Mouse (Mus musculus) retina, postnatal 7 days (tissue): Measurements from ENCODE around the gene Ehd3.

Experiments
- DNase-seq: peaks from one replicate; pipeline ENCODE4 v3.0.0-alpha.2; 2012; ENCODE audit warnings: low read depth, low spot score

Ehd3 gene

DNA sequence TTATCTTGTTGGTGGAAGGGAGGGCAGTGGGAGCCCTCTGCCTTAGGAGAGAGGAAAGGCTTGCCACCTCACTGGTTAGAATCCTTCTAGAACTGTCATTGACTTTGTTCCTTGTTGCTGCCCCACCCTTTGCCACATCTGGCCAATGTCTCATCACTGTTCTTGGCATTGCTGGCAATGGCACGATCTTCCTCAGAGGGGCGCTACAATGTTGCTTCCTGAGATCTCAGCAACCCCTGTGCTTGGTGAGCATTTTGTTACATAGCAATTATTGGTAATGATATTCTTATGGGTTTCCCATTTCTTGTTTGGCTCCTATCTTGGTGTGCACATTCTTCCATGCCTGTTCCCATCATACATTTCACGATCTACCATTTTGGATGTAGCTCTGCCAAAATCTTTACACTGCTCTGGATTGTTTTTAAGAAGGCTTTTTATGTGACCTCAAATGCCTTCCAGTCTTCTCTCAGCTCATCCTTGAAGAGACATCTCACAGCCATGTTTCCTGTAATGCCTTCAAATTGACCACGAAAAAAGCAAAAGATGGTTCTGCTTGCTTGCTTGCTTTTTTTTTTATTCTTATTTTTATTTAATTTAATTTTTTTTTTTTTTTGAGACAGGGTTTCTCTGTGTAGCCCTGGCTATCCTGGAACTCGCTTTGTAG, at the start of gene Ehd3:
TSS of gene Ehd3 (plus strand) at position 614 of the 664 bp plus-strand sequence.
- DNase-seq = no peak

DNA sequence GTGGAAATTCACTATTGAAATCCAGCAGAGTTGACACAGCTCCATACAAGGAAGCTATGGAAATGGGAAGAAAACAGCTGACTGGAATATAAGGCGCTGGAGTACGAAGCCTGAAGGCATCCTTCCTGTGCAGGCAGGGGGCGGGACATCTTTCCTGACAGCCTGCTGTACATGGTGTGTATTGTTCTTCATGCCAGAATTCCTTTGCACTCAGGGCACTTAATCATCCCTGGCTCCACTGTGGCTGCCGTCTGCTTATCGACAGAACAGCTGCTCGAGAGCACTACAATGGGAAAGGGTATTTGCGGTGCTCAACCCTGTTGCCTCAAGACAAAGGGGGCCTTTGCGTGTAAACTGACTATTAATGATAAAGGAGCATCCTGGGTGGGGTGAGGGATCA, 33.0 kb upstream of the Ehd3 start:
- no peak for DNase-seq

DNA sequence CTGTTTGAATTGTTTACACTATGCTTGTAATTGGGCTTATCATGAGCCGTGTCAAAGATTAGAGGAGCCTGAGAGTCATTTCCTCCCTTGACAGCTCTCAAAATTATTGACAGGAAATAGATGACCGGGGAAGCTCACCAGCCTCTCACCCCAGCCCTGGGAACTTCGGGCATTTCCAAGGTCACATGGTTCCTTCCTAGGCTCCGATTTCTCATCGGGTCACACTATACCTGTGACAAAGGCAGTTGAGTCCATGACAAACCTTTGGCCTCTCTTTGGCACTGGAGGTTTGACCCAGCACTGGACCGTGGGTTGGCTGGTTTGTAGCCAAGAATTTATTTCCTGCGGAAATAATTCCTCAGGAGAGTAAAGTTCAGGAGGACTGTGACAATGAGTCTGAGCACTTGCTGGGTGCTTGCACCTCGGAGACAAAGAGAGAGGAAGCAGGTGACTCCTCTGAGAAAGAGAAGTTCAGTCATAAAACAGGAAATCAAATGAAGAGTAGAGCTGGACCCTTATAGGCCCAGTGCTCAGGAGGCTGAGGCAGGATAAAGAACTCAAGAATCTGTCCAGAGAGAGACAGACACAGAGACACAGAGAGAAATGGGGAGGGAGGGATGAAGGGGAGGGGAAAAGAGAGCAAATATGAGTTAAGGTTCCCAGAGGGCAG, 17.2 kb upstream of the Ehd3 start:
- DNase-seq = no peak

DNA sequence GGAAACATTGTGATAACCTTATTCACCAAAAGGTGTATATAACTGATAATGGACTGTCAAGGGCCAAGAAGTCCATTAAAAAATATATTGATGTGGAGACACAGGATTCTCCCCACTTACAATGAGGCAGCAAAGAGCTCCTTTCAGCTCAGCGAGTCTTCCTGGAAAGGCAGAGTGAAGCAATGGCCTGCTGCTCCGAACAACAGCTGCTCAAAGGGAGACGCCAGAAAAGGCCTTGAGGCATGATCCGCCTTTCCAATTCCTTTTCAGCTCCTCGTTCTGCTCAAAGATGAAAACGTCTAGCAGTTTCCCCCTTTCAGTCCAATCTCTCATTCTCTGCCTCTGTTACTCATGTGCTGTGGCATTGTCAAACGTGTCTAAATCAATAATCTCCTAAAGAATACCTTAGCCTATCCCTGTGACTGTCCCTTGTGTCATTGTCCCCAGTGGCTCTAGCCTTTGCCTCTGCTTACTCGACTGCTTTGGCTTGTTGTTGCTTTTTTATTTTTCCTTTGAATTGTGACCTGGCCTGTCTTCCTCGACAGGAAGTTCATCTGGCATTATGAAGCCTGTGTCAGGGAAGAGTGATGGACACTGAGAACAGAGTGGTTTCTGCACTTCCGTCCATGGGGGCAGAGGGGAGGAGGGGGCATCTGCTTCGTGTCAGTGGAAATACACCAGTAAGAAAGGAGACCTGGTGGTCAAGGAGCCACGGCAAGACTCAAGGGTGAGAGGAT, 13.5 kb upstream of the Ehd3 start:
- DNase-seq = no peak

DNA sequence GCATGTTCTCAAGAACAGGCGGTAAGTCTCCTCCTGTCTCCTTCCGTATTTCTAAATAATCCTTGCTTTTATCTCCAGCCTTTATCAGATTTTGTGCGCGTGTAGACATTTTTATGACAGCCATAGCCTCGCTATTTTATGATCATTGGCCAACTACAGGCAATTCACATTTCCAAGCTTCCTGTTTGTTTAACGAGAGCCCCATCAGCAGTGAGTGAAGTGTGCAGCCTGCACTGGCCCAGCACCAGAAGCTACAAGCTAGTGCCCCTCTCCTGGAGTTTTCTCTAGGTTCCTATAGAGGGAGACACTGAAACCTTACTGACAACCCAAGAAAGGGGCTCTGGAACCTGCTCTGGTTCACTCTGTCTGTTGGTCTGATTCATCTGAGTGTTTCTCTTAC, 7.1 kb upstream of the Ehd3 start:
- DNase-seq = no peak

DNA sequence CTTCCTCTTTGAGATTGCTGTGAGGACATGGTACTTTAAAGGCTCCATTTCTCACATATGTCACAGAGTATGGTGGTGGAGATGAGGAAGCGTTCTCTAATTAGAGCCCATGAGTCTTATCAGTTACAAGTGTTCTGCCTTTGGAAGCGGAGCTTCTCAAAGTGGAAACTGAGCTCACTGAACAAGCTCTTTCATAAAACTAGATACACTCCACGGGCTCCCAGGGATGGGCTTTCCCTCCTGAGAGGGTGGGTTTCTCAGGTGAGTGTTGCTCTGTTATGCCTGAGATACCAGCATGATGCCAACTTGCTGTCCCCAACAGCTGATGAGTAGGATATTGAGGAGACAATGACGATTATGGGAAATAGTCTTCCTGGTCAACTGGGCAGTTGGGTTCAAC, 6.2 kb upstream of the Ehd3 start:
- DNase-seq = no peak

DNA sequence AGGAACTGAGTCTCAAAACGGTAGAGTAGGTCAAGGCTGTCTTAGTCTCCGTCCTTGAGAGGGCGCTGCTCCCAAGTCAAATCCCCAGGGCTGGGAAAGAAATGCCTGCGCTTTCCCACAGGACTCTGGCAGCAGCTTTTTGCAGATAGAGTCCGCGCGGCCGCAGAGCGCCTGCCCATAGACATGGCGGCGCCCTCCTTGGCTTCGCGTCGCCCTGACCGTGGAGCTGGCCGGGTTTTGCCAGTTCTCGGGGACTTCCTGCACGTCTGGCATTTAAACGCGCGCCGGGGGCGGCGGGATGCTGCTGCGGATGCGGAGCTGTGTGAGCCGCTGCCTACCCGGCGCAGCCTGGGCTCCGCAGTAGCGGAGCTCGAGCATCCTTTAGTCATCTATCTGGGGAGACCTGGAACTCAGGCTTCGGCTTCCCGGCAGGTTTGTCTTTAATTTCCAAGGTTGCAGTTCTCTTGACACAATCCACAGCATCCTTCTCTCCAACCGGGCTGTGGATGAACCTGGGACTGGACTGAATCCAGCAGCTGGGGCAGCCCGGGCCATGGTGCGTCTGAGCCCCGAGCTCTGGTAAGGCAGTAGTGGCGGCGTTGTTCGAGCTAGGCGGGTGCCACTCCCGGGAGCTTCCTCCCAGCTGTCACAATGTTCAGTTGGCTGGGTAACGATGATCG, 798 bp downstream of the Ehd3 start:
- peak; percentile 85 for DNase-seq

DNA sequence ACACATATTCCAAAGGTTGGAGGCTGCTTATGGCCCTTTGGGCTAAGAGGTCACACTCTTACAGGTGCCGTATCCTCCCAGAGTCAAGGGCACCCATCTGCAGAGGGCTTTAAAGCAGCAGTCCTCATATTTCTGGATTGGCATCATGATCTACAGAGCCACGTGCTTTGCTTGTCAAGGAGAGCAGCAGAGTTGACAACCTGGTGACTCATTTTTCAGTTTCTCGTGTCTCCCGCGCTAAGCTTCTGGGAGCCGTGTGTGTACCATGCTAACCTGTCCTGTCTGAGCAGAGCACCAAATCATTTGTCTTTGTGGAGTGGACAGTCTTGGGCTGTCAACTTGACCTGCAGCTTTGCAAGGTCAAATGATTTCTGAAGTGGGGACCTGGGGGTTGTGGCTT, 2.4 kb downstream of the Ehd3 start:
- DNase-seq = no peak

DNA sequence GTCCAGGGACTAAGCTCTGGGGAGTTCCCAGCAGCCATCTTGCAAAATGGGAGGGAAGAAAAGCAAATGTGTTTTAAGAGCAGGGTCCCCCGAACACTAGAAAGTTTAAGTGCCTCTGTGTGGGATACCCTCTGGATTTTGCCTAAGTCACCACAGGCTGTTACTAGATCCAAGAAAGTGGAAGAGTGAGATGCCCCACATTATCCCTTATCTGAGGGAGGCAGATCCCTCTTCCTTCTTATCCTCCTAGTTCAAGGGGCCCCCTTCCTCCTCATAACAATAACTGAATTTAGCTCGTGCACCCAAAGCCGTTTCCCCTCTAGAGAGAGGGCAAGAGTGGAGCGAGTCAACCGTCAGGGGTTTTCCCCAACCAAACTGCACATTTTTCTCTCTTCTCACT, 3.3 kb downstream of the Ehd3 start:
- no peak for DNase-seq

DNA sequence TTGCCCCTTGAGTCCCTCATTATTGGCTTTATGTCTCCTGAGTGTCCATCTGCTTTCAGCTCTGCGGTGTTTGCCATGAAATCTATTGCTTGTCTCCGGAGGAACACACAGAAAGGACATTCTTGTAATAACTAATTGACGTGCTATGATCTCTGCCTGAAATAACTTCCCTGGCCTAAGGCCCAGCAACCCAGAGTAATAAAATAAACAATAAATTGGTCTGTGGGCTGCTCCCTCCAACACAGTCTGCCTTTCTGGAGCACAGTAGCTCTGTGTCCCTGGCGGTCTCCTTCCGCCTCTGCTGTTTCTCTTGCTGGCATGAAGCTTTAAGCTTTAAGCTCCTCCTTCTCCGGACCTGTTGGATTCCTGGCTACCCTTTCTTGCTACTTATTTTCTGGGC, 4.5 kb downstream of the Ehd3 start:
- DNase-seq = no peak

DNA sequence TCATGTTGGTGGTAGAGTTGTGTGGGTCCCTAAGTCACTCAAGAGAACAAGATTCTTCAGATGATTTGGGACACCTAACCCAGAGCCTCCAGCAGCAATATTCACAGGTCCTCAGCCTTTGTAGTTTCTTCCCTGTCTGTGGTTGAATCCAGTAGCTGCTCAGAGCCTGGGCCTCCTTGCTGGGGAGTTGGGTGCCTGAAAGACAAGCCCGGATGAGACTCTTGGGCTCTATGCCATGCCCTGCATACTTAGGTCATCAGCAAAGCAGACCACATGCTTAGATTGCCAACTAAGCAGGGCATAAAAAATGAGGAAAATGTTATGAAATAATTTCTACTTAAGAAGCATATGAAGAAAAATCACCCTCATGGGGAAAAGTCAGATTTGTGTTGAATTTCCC, 6.9 kb downstream of the Ehd3 start:
- DNase-seq = no peak

DNA sequence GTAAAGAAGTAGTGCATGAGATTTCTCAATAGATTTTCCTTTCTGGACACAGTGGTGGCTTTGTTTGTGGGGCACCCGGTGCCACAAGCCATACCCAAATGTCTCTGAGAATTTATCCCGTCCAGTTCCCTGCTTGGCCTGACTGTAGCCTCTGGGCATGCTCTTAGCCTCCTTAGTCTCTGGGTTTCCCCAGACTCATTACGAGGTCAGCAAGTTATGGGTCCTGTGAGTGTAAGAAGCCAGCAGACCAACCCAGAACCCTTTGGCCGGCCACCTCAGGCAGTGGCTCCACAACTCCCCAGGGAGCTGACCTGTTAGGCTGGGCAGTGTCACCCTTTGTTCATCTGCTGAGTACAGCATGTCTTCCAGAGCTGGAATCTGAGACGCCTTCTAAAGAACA, 7.6 kb downstream of the Ehd3 start:
- DNase-seq = no peak

DNA sequence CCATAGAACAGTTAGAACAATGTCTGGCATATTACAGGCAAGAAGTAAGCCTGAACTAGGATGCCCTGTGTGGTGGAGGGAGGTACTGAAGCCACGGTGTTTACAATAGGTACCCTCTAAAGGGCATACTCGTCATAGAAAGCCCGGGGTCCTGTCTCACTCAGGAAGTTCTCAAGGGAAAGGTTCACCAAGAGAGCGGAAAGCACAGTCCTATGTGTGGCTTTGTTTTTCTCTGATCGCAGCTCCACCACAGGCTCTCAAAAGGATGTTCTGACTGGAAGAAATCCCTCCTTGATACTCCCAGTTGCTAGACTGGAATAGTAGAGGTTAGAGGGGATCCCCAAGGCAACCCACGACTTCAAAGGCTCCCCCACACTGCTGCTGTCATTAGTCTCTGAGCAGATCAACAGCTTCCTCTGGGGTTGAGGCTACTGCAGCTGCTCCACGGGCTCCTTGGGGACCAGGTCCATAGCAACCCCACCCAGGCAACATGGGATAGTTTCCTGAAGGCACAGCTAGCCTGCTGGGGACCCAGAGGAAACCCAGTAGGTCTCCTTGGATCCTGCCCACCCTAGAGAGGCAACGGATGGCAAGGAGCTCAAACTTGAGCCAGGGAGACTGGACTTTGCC, 9.2 kb downstream of the Ehd3 start:
- DNase-seq = no peak

DNA sequence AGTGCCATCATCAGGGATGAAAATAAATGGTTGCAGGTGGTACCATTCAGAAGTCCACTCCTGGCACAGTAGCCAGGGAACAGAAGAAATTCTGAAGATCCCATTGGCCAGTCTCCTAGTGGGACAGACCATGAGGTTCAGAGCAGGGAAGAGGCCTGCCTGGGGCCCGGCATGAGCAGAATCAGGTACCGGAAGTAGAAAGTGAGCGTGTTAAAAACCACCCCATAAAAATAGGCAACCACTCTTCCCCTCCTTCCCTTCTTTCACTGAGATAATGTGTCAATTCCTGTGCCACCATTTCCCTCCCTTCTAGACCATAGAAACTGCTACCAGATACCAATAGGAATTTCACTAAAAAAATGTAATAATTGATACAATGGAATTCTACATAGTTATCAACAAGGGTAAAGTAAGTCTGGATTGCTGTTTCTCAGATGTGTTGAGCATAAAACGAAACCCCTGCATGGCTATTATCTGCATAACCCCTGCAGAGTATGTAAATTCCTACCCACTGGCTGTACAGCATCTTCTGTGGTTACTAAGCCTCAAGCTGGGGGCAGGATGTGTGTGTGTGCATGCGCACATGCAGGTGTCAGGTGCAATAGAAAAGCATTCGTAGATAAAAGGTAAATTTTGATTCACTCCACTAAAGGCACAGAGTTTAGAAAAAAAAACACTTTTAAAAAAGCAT, 10.7 kb downstream of the Ehd3 start:
- DNase-seq = no peak

DNA sequence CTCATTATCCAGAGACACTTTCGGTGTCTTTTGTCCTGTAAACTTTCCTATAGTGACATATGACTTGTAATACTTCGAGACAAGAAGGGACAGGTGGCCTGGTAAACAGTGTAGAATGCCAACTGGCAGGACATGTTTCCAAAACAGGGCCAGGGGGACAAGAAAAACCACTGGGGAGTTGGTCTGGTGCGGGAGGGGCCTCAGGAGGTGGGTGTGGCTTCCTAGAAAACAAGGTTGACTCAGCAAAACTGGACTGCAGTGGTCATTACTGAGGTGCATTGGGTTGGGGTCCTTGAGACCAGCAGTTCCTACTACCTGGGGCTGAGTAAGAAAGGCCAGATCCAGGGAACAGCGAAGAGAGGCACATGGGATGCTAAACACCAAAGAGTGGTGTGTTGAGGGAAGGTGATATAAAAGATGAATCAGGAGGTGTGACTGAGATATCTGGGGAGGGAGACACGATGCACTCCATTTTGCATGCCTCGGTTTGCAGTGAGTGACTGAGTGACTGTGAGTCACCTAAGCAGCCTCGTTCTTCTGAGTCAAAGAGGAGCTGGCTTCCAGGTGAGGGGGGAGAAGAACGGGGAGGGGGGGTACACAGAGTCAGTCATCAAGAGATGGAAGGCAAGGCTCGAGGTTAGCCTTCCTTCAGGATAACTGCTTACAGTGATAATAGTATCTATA, 13.9 kb downstream of the Ehd3 start:
- DNase-seq = no peak

DNA sequence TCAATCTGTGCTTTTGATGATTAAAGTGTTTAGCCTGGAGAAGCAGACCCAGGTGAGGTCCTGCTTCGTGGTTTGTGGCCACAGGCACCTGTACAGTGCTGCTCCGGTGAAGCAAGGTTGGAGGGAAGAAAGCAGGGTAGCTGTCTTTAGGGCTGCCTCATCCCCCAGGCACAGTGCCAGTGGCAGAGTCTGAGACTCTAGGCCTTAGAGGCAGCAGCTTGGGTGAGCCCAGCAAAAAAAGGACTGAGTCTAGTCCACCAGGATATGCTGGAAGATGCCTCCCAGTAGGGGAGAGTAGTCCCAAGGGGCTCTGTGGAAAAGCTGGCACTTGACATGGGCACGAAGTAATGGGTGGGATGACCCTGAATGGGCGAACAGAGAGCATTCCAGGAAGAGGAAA, 15.0 kb downstream of the Ehd3 start:
- no peak for DNase-seq

DNA sequence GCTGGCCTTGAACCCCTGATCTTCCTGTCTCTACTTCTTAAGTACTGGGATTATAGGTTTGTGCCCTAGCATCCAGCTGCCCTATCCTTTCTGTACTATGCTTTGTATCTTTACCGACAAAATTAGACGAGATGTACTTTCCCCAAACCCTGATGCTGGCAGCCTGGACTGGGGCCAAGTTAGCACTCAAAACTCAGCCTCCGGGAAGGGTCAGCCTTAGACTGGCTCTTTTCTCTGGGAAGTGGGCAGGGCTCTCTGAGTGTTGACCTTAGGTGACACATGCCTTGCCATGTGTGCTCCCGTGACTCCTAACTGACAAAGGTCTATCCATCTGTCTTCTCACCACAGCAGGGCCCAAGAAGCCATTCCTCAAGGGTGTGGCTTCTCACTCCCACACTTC, 16.8 kb downstream of the Ehd3 start:
- DNase-seq = no peak

DNA sequence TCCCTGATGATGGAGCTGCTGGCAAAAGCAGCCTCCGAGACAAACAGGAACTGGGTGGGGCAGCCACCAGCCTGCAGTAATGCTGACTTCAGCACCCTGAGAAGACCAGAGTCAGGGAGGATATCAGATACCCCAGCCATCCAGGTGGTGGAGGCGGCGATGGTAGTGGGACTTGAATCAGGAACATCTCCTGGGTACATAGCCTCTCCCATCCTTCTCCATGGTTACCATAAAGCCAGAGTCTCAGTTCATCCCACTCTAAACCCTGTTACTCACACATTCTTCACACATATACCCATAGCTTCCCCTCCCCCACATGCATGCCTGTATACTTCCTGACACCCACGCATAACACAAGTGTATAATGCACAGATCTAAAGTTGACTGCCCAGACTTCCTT, 18.3 kb downstream of the Ehd3 start:
- no peak for DNase-seq

DNA sequence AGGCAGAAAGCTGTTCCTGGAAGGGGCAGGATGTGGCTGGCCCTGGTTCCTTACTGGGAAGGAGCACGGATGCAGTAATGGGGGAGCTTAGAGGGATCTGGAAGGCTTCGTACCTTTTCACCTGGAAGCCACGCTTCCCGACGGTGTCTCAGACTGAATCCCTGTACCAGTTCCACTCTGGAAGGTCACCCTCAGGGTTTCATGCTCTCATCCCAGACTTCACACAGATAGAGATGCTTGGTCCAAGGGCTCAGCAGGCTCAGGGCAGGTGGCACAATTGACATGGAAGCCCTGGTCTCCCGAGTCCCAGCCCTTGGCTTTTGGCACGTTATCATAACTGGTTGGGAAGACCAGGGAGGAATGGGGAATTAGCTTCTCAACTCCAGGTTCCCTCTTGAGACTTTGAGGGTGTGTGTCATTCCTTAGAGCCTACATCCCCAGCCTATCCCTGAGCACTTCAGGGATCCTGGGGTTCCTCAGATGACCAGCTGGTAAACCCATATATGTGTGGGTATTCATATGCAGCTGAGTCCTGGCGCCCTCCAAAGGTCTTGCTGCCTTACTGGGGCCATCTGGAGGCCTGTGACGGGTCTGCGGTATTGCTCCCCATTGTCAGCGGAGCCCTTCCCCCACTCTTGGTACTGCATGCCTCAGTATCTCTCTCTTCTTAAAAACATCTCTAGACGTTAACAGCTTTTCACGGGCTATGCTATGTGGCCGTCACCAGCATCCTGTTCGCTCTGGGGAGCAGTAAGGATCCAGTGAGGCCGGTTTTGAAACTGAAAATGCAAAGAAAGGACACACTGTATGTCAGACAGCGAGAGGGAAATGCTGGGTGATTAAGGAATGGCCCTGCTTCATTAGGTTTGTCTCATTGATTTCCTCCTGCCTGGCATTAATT, 19.4 kb downstream of the Ehd3 start:
- DNase-seq = no peak

DNA sequence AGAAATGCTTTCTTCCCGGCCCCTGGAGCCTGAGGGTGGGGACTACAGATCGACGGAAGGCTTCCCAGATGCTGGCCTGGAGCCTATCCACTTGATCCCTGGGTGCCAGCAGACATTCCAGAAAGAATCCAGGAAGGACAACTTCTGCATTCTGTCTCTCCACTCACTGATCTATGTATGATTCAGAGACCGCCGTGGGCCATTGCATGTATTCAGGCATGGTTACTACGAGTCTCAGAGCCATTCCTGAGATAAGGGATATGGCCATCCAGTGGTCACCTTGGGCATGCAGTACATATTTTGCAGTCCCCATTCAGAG, 20.0 kb downstream of the Ehd3 start:
- no peak for DNase-seq
